Mouse (Mus musculus) naive thymus-derived CD4-positive, alpha-beta T cell, adult 2 months (primary cell): ENCODE measurements around the gene Gm16181.

Experiments
- DNase-seq: peaks from one replicate; pipeline ENCODE4 v3.0.0-alpha.2; 2011; ENCODE audit warnings: low read depth

Gm16181 gene

GRCm38 (mm10) chr17:35250348-35251120, 29.9 kb downstream of the Gm16181 start:
- DNase-seq: no peak

GRCm38 (mm10) chr17:35251162-35251719, 30.6 kb downstream of the Gm16181 start:
- DNase-seq: no peak

- DNase-seq: no peak
These were observed 31.3 kb downstream of the Gm16181 start for GRCm38 (mm10) chr17:35251981-35252380.

GRCm38 (mm10) chr17:35252619-35253292, 32.1 kb downstream of the Gm16181 start:
- no peak for DNase-seq

- no peak for DNase-seq
These were observed 32.9 kb downstream of the Gm16181 start for GRCm38 (mm10) chr17:35253293-35254093.

- DNase-seq: peak; percentile 84
These were observed 33.8 kb downstream of the Gm16181 start for GRCm38 (mm10) chr17:35254241-35255098.

GRCm38 (mm10) chr17:35255301-35255700, 34.7 kb downstream of the Gm16181 start:
- DNase-seq: no peak

GRCm38 (mm10) chr17:35255704-35256103, 35.1 kb downstream of the Gm16181 start:
- no peak for DNase-seq

- DNase-seq: peak; percentile 54
These were observed 36.7 kb downstream of the Gm16181 start for GRCm38 (mm10) chr17:35257378-35257777.

- DNase-seq: peak; percentile 97
These were observed 37.3 kb downstream of the Gm16181 start for GRCm38 (mm10) chr17:35257824-35258491.

GRCm38 (mm10) chr17:35258492-35259478, 38.2 kb downstream of the Gm16181 start:
- DNase-seq: peak; percentile 83

- DNase-seq: no peak
These were observed 39.0 kb downstream of the Gm16181 start for GRCm38 (mm10) chr17:35259621-35260020.

- peak; percentile 13 for DNase-seq
These were observed 41.0 kb downstream of the Gm16181 start for GRCm38 (mm10) chr17:35261651-35262050.

GRCm38 (mm10) chr17:35262664-35263522, 42.3 kb downstream of the Gm16181 start, which contains the start of gene H2-D1:
Gene H2-D1 (plus strand): TSS chr17:35262730.
- DNase-seq: peak; percentile 99

GRCm38 (mm10) chr17:35263523-35263883, 42.9 kb downstream of the Gm16181 start:
- DNase-seq: peak; percentile 67

- DNase-seq: peak; percentile 46
These were observed 46.9 kb downstream of the Gm16181 start for GRCm38 (mm10) chr17:35267399-35268086.

- peak; percentile 67 for DNase-seq
These were observed 49.2 kb downstream of the Gm16181 start for GRCm38 (mm10) chr17:35269653-35270347.
